Mouse (Mus musculus) gastrocnemius, postnatal 25 days (tissue): Measurements from ENCODE around the gene Pde11a. TPM values are rescaled to one million over a fixed set of nuclear protein-coding genes. Genes with fewer than 3 reads are reported as not detected.

Experiments used
- DNase-seq: peaks from one replicate; pipeline ENCODE4 v3.0.0; 2022
- total RNA-seq, 2 experiments: library from RNA; stranded (reverse); gene quantifications; 1 replicate in 1 of 2; 2 replicates in 1 of 2; pipeline ENCODE4 v1.2.3; 2021

The Pde11a gene
- total RNA-seq, 2 experiments from 2014 or later, result 0.08 TPM; not detected in 1

DNA sequence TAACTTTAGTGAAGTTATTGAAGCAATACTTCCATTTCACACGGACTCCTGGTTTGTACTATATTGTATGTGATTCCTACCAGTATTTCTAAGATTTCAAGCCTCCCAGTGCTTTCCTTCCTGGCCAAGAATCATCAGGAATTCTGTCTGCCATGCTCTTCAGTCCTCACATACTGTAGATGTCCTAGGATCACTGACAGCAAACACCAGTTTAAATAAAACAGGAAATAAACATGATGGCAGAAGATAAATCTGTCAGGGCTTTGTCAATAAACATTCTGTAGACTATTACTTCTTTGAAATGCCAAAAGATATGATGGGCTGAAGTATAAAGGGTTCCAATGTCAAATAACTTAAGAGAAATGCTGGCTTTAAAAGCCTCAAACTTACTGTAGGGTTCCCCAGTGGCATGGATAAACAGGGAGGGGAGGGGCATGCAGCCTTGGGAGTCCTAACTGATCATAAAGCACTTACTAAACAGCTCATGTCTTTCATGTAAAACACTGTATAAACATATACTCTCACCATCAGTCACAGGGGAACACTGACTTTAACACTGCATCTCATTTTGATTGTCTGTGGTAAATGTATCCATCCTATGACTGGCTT is 285.6 kb downstream of the Pde11a start:
- no peak for DNase-seq

DNA sequence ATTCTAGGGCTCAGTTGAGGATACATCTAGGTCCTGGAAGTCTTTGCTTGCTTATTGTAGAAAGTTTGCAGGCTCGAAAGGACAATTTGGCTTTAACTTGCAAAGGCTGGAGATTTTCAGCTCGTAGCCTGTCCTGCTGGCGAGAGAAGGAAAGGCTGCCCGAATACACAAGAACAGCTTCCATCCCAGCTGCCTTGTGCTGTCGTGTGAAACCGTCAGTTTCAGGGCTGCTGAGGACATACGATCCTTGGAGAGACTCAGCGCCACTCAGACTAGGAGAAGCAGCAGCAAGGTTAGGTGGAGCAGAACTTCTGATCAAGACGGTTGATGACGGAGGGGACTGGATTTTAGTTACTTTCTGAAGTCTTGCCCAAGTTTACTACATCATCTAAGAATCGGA is 287.2 kb downstream of the Pde11a start:
- DNase-seq, result no peak

GRCm38 (mm10) chr2:76050911-76051310 is 287.7 kb downstream of the Pde11a start:
- no peak for DNase-seq

DNA sequence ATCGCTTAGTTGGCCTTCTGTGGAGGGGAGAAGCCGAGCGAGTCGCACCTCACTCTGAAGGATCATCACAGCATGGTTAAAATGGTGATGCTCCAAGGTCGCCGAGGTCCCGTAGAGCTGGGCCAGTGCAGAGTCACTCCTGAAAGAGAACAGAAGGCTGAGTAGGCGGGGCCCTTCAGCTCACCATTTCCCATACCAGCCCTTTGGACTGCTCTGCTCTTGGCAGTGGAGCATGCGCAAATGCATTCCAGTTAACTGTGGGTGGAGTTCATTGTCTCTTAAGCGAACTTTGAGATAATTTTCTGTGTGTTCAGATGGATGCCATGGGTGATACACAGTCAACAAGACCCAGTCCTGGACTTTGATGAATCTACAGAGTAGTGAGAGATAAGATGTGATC is 288.5 kb downstream of the Pde11a start:
- no peak for DNase-seq

- DNase-seq, result no peak
Observed at GRCm38 (mm10) chr2:76049529-76049928, 289.0 kb downstream of the Pde11a start.

DNA sequence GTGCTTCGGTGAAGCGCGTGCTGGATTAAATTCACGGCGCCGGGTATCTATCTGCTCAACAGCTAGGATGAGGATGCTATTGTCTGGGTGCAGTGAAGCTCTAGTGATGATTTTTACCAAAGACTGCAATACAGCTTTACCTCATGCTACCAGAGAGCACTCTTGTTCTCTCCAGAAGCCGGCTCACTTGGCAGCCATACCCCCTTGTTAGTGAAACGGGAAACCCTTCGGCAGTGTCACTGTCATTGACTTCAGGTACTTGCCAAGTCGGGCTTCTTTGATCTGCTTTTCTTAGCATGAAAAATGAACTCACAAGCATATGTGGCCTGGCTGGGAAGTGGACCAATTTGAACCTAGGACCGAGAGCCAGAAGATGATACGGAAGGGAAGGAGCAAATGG is 290.8 kb downstream of the Pde11a start:
- no peak for DNase-seq

DNA sequence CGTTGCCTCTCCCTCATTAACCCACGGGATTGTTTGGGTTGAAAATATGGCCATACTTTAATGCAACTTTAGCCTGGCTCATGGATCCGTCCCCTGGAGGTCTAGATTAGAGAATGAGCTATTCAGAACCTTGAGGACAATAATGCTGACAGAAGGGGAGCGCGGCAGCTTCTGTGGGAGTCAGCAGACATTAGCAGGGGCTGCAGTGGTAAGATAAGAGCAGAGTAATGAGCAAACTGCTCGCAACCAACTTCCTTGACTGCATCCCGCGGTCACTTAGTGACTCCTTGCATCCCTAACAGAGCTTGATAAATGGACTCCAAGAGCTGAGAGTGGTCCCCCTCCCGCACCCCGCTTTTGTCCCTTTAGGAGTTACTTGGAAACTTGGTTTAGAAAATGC is 296.4 kb downstream of the Pde11a start:
- no peak for DNase-seq

DNA sequence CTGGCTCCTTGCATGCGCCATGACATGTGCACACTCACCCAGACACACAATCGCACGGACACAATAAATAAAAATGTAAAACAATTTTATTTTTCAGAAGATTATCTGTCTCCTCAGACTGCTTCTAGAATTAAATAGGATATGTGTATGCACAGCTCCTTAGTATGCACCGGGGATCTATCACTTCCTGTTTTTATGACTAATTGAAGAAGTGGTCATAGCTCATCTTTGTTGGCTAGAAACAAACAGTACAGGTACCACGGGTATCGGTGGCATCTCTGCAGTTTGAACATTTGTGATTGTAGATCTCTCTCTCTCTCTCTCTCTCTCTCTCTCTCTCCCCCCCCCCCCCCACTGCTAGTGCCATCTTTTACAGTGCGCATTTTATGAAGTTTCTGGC is 298.5 kb downstream of the Pde11a start:
- no peak for DNase-seq

GRCm38 (mm10) chr2:76030080-76030479 is 308.5 kb downstream of the Pde11a start:
- no peak for DNase-seq

GRCm38 (mm10) chr2:76029081-76029901 is 309.3 kb downstream of the Pde11a start:
- DNase-seq, result no peak

GRCm38 (mm10) chr2:76016890-76017289 is 321.7 kb downstream of the Pde11a start:
- no peak for DNase-seq

- no peak for DNase-seq
Observed at GRCm38 (mm10) chr2:76016136-76016535, 322.4 kb downstream of the Pde11a start.

DNA sequence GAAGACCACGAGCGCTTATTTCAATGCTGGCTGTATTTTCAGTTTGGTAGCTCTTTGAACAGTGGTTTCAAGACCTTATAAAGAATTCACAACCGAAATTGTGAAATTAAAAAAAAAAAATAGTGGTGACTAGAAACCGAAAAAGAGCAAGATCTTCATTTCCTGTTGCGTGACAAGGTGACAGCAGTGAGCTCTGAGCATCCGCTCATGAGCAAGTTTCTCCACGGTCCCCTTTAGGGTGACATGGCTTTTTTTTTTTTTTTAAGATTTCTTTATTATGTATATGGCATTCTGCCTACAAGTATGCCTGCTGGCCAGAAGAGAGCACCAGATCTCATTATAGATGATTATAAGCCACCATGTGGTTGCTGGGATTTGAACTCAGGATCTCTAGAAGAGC is 323.1 kb downstream of the Pde11a start:
- no peak for DNase-seq

- DNase-seq, result no peak
Observed at GRCm38 (mm10) chr2:76014659-76015058, 323.9 kb downstream of the Pde11a start.

DNA sequence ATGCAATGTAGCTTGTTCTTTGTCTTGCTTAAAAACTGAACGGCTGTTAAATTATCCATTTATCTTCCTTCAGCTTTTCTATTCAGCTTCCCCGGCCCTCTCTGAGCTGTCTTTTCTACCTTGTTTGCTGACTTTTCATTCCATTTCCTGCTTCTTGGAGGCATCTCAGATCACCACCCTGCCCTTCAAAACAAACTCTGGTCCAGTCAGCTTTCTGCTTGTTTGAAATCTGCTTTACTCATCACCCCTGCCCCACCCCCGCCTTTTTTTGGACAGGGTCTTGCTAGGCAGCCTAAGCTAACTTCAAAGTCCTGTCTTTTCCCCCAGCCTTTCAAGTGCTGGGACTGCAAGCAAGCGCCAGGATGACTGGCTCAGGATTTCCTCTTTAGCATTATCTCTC is 332.4 kb downstream of the Pde11a start:
- no peak for DNase-seq

GRCm38 (mm10) chr2:76002899-76003298 is 335.7 kb downstream of the Pde11a start:
- no peak for DNase-seq

DNA sequence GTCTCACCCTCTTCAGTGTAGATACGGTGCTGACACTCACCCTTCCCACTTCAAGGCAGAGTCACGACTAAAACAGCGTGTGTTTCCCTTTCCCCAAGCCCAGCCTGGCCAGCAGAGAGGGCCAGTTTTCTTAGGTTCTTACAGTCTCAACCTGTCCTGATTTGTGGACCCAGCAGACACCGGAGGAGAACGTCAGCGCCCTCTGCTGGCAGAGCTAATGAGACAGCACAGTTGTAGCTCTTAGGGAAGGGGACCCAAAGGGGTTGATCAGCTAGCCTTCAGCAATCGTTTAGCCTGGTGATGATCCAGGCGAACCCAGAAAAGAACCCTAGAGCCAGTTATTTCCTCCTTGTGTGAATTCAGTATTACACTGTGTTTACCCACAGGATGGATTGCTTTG is 337.2 kb downstream of the Pde11a start:
- DNase-seq, result peak; percentile 22

DNA sequence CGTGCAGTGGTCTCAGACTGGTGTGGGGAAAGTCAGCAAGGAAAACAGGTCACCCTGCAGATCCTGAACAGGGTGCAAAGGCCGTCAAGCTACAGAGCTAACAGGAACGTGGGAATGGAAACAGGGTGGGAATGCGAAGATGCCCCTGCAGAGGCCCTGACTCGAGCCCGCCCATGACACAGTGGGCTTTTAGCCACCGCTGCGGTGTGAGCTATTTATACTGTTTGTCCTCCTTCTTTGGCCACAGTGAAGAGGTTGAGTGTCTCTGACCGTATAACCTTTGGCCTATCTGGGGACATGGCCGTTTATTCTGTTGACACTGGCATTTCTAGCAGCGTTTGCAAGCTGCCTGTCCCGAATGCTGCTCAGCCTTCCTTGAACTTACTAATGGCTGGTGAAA is 338.9 kb downstream of the Pde11a start:
- DNase-seq, result no peak

DNA sequence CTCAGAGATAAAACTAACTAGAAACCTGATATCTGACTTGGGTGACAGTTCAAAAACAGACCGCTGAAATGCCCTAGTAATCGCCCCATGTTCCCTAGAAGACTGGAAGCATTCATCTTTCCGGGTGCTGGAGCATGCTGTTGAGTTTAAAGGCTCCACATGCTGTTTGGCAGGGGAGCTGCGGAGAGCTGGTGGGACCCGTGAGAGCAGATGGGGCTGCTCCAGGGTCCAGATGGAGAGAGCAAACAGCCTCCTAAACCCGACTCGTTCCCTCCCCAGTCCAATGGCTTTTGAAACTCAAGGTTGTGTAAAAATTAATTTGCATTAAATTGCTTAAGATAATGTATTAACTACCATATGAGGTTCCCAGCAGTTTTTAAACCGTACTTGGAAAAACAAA is 339.9 kb downstream of the Pde11a start:
- DNase-seq, result no peak

DNA sequence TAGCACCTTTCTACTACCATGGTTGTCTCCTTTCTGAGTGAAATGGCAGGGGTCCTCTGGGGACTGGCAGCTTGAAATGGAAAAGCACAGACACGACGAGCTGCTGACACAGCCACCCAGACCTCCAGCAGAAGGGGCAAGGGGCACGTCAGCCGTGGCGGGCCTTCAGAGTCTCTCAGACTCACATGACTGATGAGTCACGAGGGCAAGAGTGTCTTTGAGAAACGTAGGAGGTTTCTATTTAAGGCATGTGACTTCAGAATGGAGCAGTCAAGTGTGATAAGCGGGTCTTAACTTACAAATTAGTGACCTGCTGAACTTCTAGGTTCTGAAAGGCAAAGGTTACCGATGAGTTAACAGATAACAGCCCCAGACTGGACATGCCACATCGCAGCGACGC is 340.8 kb downstream of the Pde11a start:
- no peak for DNase-seq

DNA sequence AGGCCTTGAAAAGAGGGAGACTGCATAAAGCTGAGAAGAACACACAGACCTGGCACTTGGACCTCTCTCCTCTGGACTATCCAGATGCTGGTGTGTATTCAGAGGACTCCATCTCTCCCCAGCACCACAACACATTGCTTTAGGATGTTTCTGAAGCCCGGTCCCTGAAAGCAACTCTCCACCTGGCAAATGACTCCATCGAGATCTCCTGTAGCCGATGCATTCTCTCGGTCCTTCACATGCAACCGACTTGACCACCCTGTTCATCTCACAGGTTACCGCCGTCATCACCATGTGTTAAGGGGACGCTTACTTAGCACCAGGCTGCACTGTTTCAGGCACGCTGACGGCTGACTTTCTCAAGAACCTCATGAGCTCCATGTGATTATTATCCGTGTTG is 343.7 kb downstream of the Pde11a start:
- DNase-seq, result no peak

GRCm38 (mm10) chr2:75991581-75992205 is 346.9 kb downstream of the Pde11a start:
- no peak for DNase-seq

DNA sequence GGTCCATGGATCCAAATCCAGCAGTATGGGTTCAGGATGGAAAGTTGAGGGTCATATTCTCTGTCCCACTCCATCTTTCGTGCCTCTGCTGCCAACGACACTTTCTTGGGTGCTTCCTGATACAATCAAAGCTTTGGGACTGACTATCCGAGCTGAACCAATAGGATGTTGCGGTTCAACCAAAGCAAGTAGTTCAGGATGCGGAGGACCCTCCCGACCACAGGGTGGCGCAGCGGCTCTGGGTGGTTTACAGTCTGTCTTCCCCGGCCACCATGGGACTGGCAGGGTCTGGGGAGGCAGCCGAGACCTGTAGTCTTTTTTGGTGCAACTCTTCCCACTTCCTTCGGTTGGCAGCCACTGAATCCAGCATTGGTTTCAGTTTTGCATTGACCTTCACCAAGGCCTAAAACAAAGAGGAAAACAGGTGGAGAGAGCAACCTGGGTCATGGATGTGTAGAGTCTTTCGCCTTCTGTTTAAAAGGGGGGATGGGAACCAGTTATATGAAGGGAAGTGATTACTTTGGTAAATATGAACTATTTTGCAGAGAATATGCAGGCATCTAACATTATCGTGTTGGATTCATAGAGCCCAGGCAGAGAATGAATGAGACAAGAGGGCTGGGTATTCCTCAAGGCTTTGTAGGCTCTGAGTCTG is 347.6 kb downstream of the Pde11a start:
- DNase-seq, result peak; percentile 42
